Mouse (Mus musculus) embryonic facial prominence, embryonic 10.5 days (tissue): ENCODE data around the gene Arhgap31. TPM values are rescaled to one million over a fixed set of nuclear protein-coding genes. Genes with fewer than 3 reads are reported as not detected.
"Not testable (repeated sequence)": the region's sequence is repeated elsewhere in the genome, so short reads cannot be mapped to it uniquely, and the experiment has no call there.

Source experiments
- DNase-seq: peaks from one replicate; pipeline ENCODE4 v3.0.0-alpha.2; 2017; ENCODE audit warnings: low spot score
- H3K27ac ChIP-seq: fragments of 300-500 bp; sonication (generic); replicated peaks from 2 replicates; pipeline ENCODE4 v1.5.1; 2016; ENCODE audit warnings: mild to moderate bottlenecking
- H3K27me3 ChIP-seq: fragments of 300-500 bp; sonication (generic); replicated peaks from 2 replicates; pipeline ENCODE4 v1.6.1; 2016; ENCODE audit warnings: low read depth, mild to moderate bottlenecking; ENCODE audit not compliant: poor library complexity, severe bottlenecking
- H3K36me3 ChIP-seq: fragments of 300-500 bp; sonication (generic); replicated peaks from 2 replicates; pipeline ENCODE4 v1.6.1; 2016; ENCODE audit warnings: mild to moderate bottlenecking, moderate library complexity
- H3K4me1 ChIP-seq: fragments of 300-500 bp; sonication (generic); 2 replicates; pipeline ENCODE4 v1.6.1; 2016
- H3K4me3 ChIP-seq: fragments of 300-500 bp; sonication (generic); 2 replicates; pipeline ENCODE4 v1.5.1; 2016; ENCODE audit warnings: mild to moderate bottlenecking, moderate library complexity
- H3K9me3 ChIP-seq: fragments of 300-500 bp; sonication (generic); 2 replicates; pipeline ENCODE4 v1.6.1; 2016; ENCODE audit warnings: mild to moderate bottlenecking
- WGBS: fragments of 180-500 bp; shearing (Covaris S2); methylation state at CpG from one replicate; pipeline ENCODE4 v1.1.7; 2016; 5-methylcytosine and 5-hydroxymethylcytosine counted together
- polyA plus RNA-seq: library from polyadenylated mRNA; unstranded; fragments of >200 nt; fragmentation: Nextera tagmentation; extraction: Ambion mirVana; gene quantifications from 2 replicates; pipeline ENCODE4 v1.2.1, GENCODE M21; 2016

The Arhgap31 gene
- polyA plus RNA-seq, 1 experiment from 2014 or later = 12.0 TPM

DNA sequence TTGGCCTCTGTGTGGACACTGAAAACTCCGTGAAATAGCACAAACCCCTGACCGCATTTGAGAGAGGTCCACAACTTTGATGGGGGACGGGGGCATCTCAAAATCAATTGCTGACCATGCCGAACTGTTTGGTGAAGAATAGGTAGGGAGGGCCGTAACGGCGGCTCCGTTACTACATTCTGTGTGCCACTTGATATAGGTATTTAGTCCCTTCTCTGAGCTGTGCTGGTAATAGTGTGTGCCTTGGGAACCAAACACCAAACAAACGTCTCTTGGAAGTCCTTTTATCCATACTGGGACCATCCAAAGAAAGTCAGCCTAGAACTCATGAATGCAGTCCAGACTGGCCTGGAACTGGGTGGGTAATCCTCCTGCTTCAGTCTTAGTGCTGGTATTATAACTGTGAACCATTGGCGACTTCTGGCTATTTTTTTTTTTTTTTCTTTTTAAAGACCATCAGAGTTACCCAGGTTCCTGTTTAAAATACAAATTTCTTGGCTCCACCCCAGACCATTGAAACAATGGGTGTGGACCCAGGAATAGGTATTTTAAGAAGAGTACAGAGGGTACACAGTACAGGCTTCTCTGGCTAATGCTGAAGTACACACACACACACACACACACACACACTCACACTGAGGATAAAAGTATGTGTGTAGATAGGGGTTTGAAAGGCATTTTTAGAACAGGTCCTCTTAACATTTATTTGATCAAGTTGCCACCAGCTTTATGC, 31.0 kb upstream of the Arhgap31 start:
- H3K4me1 ChIP-seq = peaks cover 22% of the 10 kb centered on the region
- DNase-seq = peak; percentile 6
- H3K27ac ChIP-seq = no peak overlapping the region
- H3K4me3 ChIP-seq = no peak overlapping the region
- peaks cover 16% of the 10 kb centered on the region for H3K27me3 ChIP-seq
- H3K36me3 ChIP-seq = no peaks in the 10 kb centered on the region
- WGBS = 85% methylated on average over 10 of the region's 10 CpGs
- H3K9me3 ChIP-seq = no peaks in the 10 kb centered on the region

DNA sequence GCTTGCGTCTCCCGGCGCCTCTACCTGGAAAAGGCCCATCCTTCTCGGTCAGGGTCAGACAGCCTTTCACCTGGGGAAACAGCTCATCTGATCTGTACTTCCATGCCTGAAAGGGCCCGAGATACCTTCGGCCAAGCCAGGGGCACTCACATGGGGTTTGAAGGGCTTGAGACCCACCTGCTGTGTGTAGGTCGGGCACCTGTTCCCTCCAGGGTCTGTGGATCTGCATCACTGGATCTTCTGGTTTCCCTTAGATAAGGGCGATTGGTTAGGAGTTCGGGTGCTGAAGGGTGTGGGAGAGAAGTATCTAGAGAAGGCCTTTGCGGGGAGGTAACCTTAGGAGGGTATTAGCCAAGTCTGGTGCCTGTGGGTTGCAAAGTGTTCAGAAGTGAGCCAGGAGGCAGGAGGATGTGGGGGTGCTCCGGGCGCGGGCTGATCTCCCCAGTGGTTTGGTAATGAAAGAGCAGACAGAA, 29.6 kb upstream of the Arhgap31 start:
- DNase-seq = peak; percentile 62
- under 1% methylated on average over 13 of the region's 13 CpGs for WGBS
- peak overlapping the region; percentile 89 for H3K27ac ChIP-seq

GRCm38 (mm10) chr16:38742113-38742658, 29.1 kb upstream of the Arhgap31 start, which contains the start of gene B4galt4:
Gene B4galt4, plus strand, starts transcription at chr16:38742264.
- no peaks in the 10 kb centered on the region for H3K36me3 ChIP-seq
- peak within 1 kb of the TSS; percentile 89 for H3K27ac ChIP-seq
- H3K27me3 ChIP-seq = peaks cover 16% of the 10 kb centered on the region
- H3K4me3 ChIP-seq = peak within 1 kb of the TSS; percentile 74
- no peaks in the 10 kb centered on the region for H3K9me3 ChIP-seq
- DNase-seq = peak; percentile 88
- H3K4me1 ChIP-seq = peaks cover 22% of the 10 kb centered on the region
- under 1% methylated on average over 69 of the region's 69 CpGs for WGBS

More for the DNA sequence above, 29.6 kb upstream of the Arhgap31 start:
- peak overlapping the region; percentile 74 for H3K4me3 ChIP-seq
- no peaks in the 10 kb centered on the region for H3K36me3 ChIP-seq
- H3K27me3 ChIP-seq = peaks cover 16% of the 10 kb centered on the region
- no peaks in the 10 kb centered on the region for H3K9me3 ChIP-seq
- peaks cover 22% of the 10 kb centered on the region for H3K4me1 ChIP-seq

- Histone ChIP-seq H3K4me3 (peak overlapping the region; percentile 74), H3K36me3 (no peaks in the 10 kb centered on the region), H3K4me1 (peaks cover 22% of the 10 kb centered on the region), H3K27ac (no peak overlapping the region), H3K9me3 (no peaks in the 10 kb centered on the region), H3K27me3 (peaks cover 16% of the 10 kb centered on the region)
- WGBS = 81% methylated on average over 13 of the region's 13 CpGs
- DNase-seq = peak; percentile 6
Observed at GRCm38 (mm10) chr16:38741204-38741903, 28.3 kb upstream of the Arhgap31 start.

GRCm38 (mm10) chr16:38730921-38731320, 17.8 kb upstream of the Arhgap31 start:
- Histone ChIP-seq H3K36me3 (no peaks in the 10 kb centered on the region), H3K4me3 (no peak overlapping the region), H3K9me3 (no peaks in the 10 kb centered on the region), H3K4me1 (no peaks in the 10 kb centered on the region), H3K27ac (no peak overlapping the region), H3K27me3 (no peaks in the 10 kb centered on the region)
- DNase-seq = peak; percentile 7
- WGBS = 67% methylated on average over 8 of the region's 8 CpGs

DNA sequence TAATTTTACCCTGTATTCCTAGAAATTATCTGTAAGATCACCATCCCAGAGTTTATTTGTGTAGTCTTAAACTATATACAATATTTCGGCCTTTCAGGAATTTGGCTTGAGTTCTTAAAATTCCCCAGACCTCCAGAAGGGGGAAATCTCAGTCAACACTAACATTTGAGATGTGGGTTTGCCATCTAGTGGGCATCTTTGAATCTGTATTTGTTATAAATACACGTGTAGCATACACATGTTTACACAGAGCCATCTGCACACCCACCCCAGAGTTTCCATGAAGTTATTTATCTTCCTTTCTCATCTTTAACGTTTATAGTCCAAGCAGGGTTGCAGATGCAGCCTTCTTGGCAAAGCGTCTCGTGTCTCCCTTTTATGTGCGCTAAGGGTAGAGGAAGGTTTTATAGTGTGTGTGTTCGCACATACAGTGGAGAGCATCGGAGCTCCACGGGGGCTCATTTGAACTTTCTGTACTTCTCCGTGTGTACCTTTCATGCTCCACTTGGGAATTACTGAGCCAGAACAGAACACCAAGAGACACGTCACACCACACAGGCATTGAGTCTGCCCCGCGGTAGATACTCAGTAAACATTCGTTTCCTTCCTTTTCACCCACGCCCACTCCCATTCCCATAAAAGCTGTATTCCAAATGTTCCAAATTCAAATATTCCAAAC, 16.7 kb upstream of the Arhgap31 start:
- no peaks in the 10 kb centered on the region for H3K9me3 ChIP-seq
- H3K36me3 ChIP-seq = no peaks in the 10 kb centered on the region
- H3K4me3 ChIP-seq = no peak overlapping the region
- no peaks in the 10 kb centered on the region for H3K27me3 ChIP-seq
- DNase-seq = peak; percentile 8
- no peaks in the 10 kb centered on the region for H3K4me1 ChIP-seq
- no peak overlapping the region for H3K27ac ChIP-seq
- 66% methylated on average over 15 of the region's 15 CpGs for WGBS

DNA sequence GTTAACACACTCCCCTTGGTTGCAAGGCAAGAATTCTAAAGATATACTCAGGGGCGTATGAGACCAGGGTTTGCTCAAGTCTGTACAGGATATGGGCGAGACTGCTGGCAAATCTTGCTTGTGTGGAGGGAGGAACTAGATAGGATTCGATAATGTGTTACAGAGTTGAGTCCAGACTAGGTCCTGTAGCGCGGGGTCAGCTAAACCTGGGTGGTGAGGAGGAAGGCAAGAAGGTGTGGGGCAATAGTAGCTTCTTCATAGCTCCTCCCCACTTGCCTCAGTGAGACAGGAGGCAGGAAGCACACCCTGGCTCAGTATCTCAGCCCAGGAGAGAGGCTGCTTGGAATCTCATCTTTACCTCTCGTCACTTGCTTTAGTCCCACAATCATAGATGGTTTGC, 16.1 kb upstream of the Arhgap31 start:
- DNase-seq = peak; percentile 6
- 86% methylated on average over 6 of the region's 6 CpGs for WGBS
- no peak overlapping the region for H3K4me3 ChIP-seq
- H3K9me3 ChIP-seq = no peaks in the 10 kb centered on the region
- H3K27ac ChIP-seq = no peak overlapping the region
- no peaks in the 10 kb centered on the region for H3K4me1 ChIP-seq
- H3K27me3 ChIP-seq = no peaks in the 10 kb centered on the region
- H3K36me3 ChIP-seq = no peaks in the 10 kb centered on the region

DNA sequence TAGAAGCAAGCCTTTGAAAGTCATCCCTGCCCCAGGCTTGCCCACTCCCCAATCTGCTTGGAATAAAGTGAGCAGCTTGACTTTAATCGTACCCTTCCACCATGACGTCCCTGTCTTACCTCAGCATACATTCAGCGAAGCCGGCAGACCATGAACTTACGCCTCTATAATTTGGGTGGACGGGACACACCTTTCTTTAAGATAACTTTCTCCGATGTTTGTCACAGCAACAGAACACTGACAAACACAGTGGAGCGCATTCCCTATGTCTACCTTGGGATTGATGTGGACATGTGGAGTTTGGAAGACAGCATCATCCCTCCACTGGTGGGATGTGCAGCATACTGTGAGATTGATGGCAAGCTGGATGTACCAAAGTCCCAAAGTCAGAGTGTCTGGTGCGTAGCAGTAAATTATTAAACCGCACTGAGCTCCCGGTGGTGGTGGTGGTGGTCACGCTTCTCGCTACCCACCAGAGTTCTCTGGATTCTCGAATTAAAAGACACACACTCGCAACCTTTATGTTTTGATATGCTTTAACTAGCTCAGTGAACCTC, 15.6 kb upstream of the Arhgap31 start:
- DNase-seq = peak; percentile 3
- no peaks in the 10 kb centered on the region for H3K4me1 ChIP-seq
- H3K4me3 ChIP-seq = no peak overlapping the region
- H3K27ac ChIP-seq = no peak overlapping the region
- 94% methylated on average over 15 of the region's 15 CpGs for WGBS
- no peaks in the 10 kb centered on the region for H3K27me3 ChIP-seq
- no peaks in the 10 kb centered on the region for H3K36me3 ChIP-seq
- no peaks in the 10 kb centered on the region for H3K9me3 ChIP-seq

- Histone ChIP-seq H3K27ac (0 out of 2 replicates have a peak overlapping the region, but pooled peaks have one; percentile 16), H3K36me3 (no peaks in the 10 kb centered on the region), H3K4me1 (no peaks in the 10 kb centered on the region), H3K27me3 (no peaks in the 10 kb centered on the region), H3K9me3 (no peaks in the 10 kb centered on the region), H3K4me3 (no peak overlapping the region)
- whole genome bisulfite sequencing = 76% methylated on average over 13 of the region's 13 CpGs
- peak; percentile 8 for DNase-seq
Observed at GRCm38 (mm10) chr16:38724974-38725373, 11.9 kb upstream of the Arhgap31 start.

- Histone ChIP-seq H3K36me3 (no peaks in the 10 kb centered on the region), H3K27ac (0 out of 2 replicates have a peak overlapping the region, but pooled peaks have one; percentile 16), H3K4me3 (no peak overlapping the region), H3K27me3 (no peaks in the 10 kb centered on the region), H3K9me3 (no peaks in the 10 kb centered on the region), H3K4me1 (no peaks in the 10 kb centered on the region)
- peak; percentile 6 for DNase-seq
- 85% methylated on average over 8 of the region's 8 CpGs for WGBS
Observed at GRCm38 (mm10) chr16:38724256-38724655, 11.2 kb upstream of the Arhgap31 start.

GRCm38 (mm10) chr16:38721377-38721776, 8.3 kb upstream of the Arhgap31 start:
- H3K27me3 ChIP-seq = no peaks in the 10 kb centered on the region
- H3K27ac ChIP-seq = no peak overlapping the region
- H3K4me1 ChIP-seq = no peaks in the 10 kb centered on the region
- no peaks in the 10 kb centered on the region for H3K9me3 ChIP-seq
- no peak for DNase-seq
- 93% methylated on average over 9 of the region's 9 CpGs for WGBS
- no peaks in the 10 kb centered on the region for H3K36me3 ChIP-seq
- H3K4me3 ChIP-seq = no peak overlapping the region

DNA sequence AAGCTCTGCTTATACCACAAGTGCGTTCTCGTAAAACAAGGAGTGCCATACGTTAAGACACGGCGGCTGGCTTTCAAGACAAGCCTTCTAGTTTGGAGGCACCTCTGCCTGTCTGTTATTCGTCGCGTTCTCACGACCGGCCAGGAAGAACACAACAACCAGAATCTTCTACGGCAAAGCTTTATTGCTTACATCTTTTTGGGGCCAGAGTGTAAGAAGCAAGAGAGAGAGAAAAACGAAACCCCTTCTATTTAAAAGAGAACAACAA, 1.1 kb upstream of the Arhgap31 start:
- DNase-seq = peak; percentile 11

More for the DNA sequence above, 1.1 kb upstream of the Arhgap31 start:
- H3K36me3 ChIP-seq, H3K4me3 ChIP-seq, H3K9me3 ChIP-seq, H3K27ac ChIP-seq, H3K27me3 ChIP-seq: not testable (repeated sequence)
- H3K4me1 ChIP-seq = peaks cover 33% of the 10 kb centered on the region
- WGBS = 57% methylated on average over 11 of the region's 12 CpGs
